Mouse (Mus musculus) stomach, postnatal 0 days (tissue): Measurements from ENCODE around the gene Tpcn1. TPM values are rescaled to one million over a fixed set of nuclear protein-coding genes. Genes with fewer than 3 reads are reported as not detected.
A peak's percentile ranks its signal among the peaks of the same experiment; 100 is the strongest.

Source experiments
- ATAC-seq: fragments of 200-750 bp; cut with Nextera tagmentation; 2 replicates; pipeline ENCODE4 v1.8.0; 2017; ENCODE audit not compliant: low FRiP score, low TSS enrichment
- DNase-seq: peaks from one replicate; pipeline ENCODE4 v3.0.0-alpha.2; 2016; ENCODE audit warnings: low spot score
- H3K27ac ChIP-seq: fragments of 300-500 bp; sonication (generic); replicated peaks from 2 replicates; pipeline ENCODE4 v1.5.1; 2014; ENCODE audit warnings: mild to moderate bottlenecking, control low read depth
- H3K27me3 ChIP-seq: fragments of 300-500 bp; sonication (generic); 2 replicates; pipeline ENCODE4 v1.6.1; 2014; ENCODE audit warnings: low read length; ENCODE audit not compliant: control insufficient read depth, insufficient read depth
- H3K36me3 ChIP-seq: fragments of 300-500 bp; sonication (generic); 2 replicates; pipeline ENCODE4 v1.6.1; 2014; ENCODE audit warnings: low read length, mixed read lengths; ENCODE audit not compliant: control insufficient read depth, insufficient read depth
- H3K4me1 ChIP-seq: fragments of 300-500 bp; sonication (generic); replicated peaks from 2 replicates; pipeline ENCODE4 v1.6.1; 2014; ENCODE audit warnings: antibody characterized with exemption; ENCODE audit not compliant: control insufficient read depth, insufficient read depth
- H3K4me2 ChIP-seq: fragments of 300-500 bp; sonication (generic); replicated peaks from 2 replicates; pipeline ENCODE4 v1.6.1; 2014; ENCODE audit warnings: low read depth, mild to moderate bottlenecking, control low read depth, moderate library complexity
- H3K4me3 ChIP-seq: fragments of 300-500 bp; sonication (generic); 2 replicates; pipeline ENCODE4 v1.5.1; 2014; ENCODE audit warnings: low read depth, low read length, control low read depth
- H3K9ac ChIP-seq: fragments of 300-500 bp; sonication (generic); 2 replicates; pipeline ENCODE4 v1.6.1; 2014; ENCODE audit warnings: mild to moderate bottlenecking, low read length, control low read depth, mixed read lengths
- H3K9me3 ChIP-seq: fragments of 300-500 bp; sonication (generic); 2 replicates; pipeline ENCODE4 v1.6.1; 2016; ENCODE audit warnings: low read length; ENCODE audit not compliant: control insufficient read depth
- CTCF ChIP-seq: IDR thresholded peaks from 2 replicates; pipeline ENCODE4 v1.5.1; 2016; ENCODE audit warnings: antibody characterized with exemption, low read depth, mild to moderate bottlenecking, moderate library complexity
- EP300 ChIP-seq: optimal IDR thresholded peaks from 2 replicates; pipeline ENCODE3; 2016; ENCODE audit warnings: antibody characterized with exemption
- WGBS: fragments of 180-500 bp; shearing (Covaris S2); extraction: QIAGEN DNeasy Blood & Tissue Kit; methylation state at CpG from one replicate; pipeline ENCODE4 v1.1.7; 2014; 5-methylcytosine and 5-hydroxymethylcytosine counted together
- polyA plus RNA-seq: library from polyadenylated mRNA; unstranded; fragments of >200 nt; fragmentation: Nextera tagmentation; extraction: Ambion mirVana; gene quantifications from 2 replicates; pipeline ENCODE4 v1.2.1, GENCODE M21; 2015

Gene Tpcn1
- polyA plus RNA-seq, 1 experiment from 2014 or later = 12.7 TPM

GRCm38 (mm10) chr5:120514754-120515153 lies 73.7 kb downstream of the Tpcn1 start:
- H3K27me3 ChIP-seq = no peaks in the 10 kb centered on the region
- H3K9ac ChIP-seq = no peak overlapping the region
- peak; percentile 30 for DNase-seq
- H3K27ac ChIP-seq = no peak overlapping the region; the same call in 1 of the 2 replicates
- H3K4me1 ChIP-seq = peaks cover 2% of the 10 kb centered on the region; the same call in 1 of the 2 replicates
- WGBS = 3% methylated on average over 4 of the region's 4 CpGs
- no peaks in the 10 kb centered on the region for H3K36me3 ChIP-seq
- no peak overlapping the region for H3K4me3 ChIP-seq
- no peaks in the 10 kb centered on the region for H3K9me3 ChIP-seq
- H3K4me2 ChIP-seq = no peak overlapping the region
- no peak for TF ChIP-seq EP300
- TF ChIP-seq CTCF = no peak
- ATAC-seq = no peak

- no peak overlapping the region for H3K4me2 ChIP-seq
- H3K27ac ChIP-seq = 0 out of 2 replicates have a peak overlapping the region, but pooled peaks have one; percentile 31
- no peaks in the 10 kb centered on the region for H3K36me3 ChIP-seq
- H3K4me1 ChIP-seq = peaks cover 2% of the 10 kb centered on the region; the same call in 1 of the 2 replicates
- H3K9me3 ChIP-seq = no peaks in the 10 kb centered on the region
- H3K27me3 ChIP-seq = no peaks in the 10 kb centered on the region
- TF ChIP-seq EP300 (no peak), CTCF (no peak)
- ATAC-seq (no peak), DNase-seq (no peak)
- no peak overlapping the region for H3K9ac ChIP-seq
- no peak overlapping the region for H3K4me3 ChIP-seq
- WGBS = 78% methylated on average over 9 of the region's 9 CpGs
Observed at GRCm38 (mm10) chr5:120514031-120514677, 74.3 kb downstream of the Tpcn1 start.

- Histone ChIP-seq H3K9me3 (no peaks in the 10 kb centered on the region), H3K9ac (no peak overlapping the region), H3K4me1 (peaks cover 2% of the 10 kb centered on the region; the same call in 1 of the 2 replicates), H3K36me3 (no peaks in the 10 kb centered on the region), H3K4me3 (no peak overlapping the region), H3K27ac (no peak overlapping the region), H3K27me3 (no peaks in the 10 kb centered on the region), H3K4me2 (no peak overlapping the region)
- 70% methylated on average over 15 of the region's 15 CpGs for WGBS
- DNase-seq (no peak), ATAC-seq (no peak)
- TF ChIP-seq CTCF = no peak
- TF ChIP-seq EP300 = no peak
Observed at GRCm38 (mm10) chr5:120512911-120513555, 75.4 kb downstream of the Tpcn1 start.

- no peaks in the 10 kb centered on the region for H3K36me3 ChIP-seq
- WGBS = 12% methylated on average over 14 of the region's 14 CpGs
- H3K9ac ChIP-seq = peak overlapping the region; percentile 67
- H3K4me2 ChIP-seq = peak overlapping the region; percentile 71
- peak overlapping the region; percentile 60 for H3K4me3 ChIP-seq
- TF ChIP-seq EP300 = no peak
- no peak for TF ChIP-seq CTCF
- peak overlapping the region; percentile 45; the same call in 1 of the 2 replicates for H3K27ac ChIP-seq
- H3K27me3 ChIP-seq = no peaks in the 10 kb centered on the region
- DNase-seq = no peak
- peaks cover 2% of the 10 kb centered on the region; the same call in 1 of the 2 replicates for H3K4me1 ChIP-seq
- no peak for ATAC-seq
- no peaks in the 10 kb centered on the region for H3K9me3 ChIP-seq
Observed at GRCm38 (mm10) chr5:120511643-120512220, 76.7 kb downstream of the Tpcn1 start.

GRCm38 (mm10) chr5:120510982-120511642 lies 77.4 kb downstream of the Tpcn1 start, which contains the start of gene Slc8b1:
Gene Slc8b1 (plus strand): TSS chr5:120511168.
- Histone ChIP-seq H3K9me3 (no peaks in the 10 kb centered on the region), H3K9ac (peak within 1 kb of the TSS; percentile 67), H3K4me2 (peak within 1 kb of the TSS; percentile 71), H3K27ac (peak within 1 kb of the TSS; percentile 45; the same call in 1 of the 2 replicates), H3K36me3 (no peaks in the 10 kb centered on the region), H3K27me3 (no peaks in the 10 kb centered on the region), H3K4me3 (peak within 1 kb of the TSS; percentile 60), H3K4me1 (peaks cover 2% of the 10 kb centered on the region; the same call in 1 of the 2 replicates)
- peak; percentile 94 for ATAC-seq
- TF ChIP-seq EP300 (no peak), CTCF (no peak)
- under 1% methylated on average over 36 of the region's 36 CpGs for WGBS
- DNase-seq = peak; percentile 96
